Mouse (Mus musculus): ENCODE results near the gene Fam169a.

Gene Fam169a

GRCm38 (mm10) chr13:97180113-97180828 is 113.2 kb downstream of the Fam169a start:
- no peak for DNase-seq (ENCODE audit: low read depth, low spot score)
